Mouse (Mus musculus): ENCODE measurements around the gene Tmem161b. TPM values are rescaled to one million over a fixed set of nuclear protein-coding genes. Genes with fewer than 3 reads are reported as not detected.
A peak's percentile ranks its signal among the peaks of the same experiment; 100 is the strongest.
"Not testable (repeated sequence)": the region's sequence is repeated elsewhere in the genome, so short reads cannot be mapped to it uniquely, and the experiment has no call there.

Gene Tmem161b
- polyA plus RNA-seq (2012; rRNA removed) = 7.2 and 9.3 TPM in 2 replicates

DNA sequence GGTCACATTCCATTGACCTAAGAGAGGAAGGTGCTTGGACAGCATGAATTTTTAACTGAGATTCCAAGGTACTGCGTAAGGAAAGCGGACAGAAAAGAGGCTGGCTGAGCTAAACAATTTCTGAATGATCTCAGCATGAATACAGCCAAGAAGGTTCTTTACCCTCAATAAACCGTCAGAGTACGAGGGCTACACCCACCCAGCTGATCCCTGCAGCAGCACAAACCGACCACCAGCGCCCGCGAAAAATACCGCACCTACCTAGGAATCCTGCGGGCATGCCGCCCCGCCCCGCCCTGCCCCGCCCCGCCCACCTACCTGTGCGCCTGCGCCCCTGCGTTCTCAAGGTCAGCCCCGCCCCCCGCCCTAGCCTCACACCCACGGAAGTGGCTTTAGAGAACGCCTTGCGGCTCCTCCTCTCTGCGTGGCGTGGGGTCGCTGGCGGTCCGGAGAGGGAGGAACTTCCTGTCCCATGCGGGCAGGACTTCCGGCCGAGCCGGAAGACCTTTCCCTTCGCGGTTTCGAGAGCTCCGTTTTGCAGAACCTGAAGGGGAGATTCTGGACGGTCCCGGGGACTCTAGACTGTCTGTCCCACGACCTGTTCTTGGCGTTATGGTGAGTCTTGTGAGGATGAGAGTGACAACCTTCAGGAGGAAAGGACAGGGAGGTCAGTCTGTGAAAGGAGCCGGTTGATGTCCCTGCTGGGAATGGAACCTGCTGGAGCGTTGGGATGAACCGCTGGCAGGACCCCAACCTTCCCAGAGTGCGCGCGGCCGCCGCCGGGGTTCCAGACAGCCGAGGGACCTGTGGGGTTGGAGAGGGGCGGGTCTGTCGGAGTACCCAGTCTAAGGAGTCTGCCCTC, at the start of gene Tmem161b:
Gene Tmem161b (plus strand): TSS at position 477 of the 862 bp plus-strand sequence.
- TF ChIP-seq CTCF (conservative IDR thresholded peaks at IDR 0.05; ENCODE audit: insufficient read depth, insufficient read length, low read depth, low read length) (no peak), POLR2A (IDR thresholded peaks at IDR 0.05; ENCODE audit: low read depth, low read length) (no peak)
- Histone ChIP-seq H3K36me3 (ENCODE audit: control insufficient read depth, insufficient read depth, low read length) (no peaks in the 10 kb centered on the region), H3K27ac (ENCODE audit: insufficient read depth, low read depth, low read length) (peak within 1 kb of the TSS; percentile 75), H3K4me1 (ENCODE audit: control insufficient read depth, insufficient read depth, low read length) (peaks cover 7% of the 10 kb centered on the region; the same call in 1 of the 2 replicates), H3K27me3 (replicated peaks; ENCODE audit: control insufficient read depth, insufficient read depth, low read length) (no peaks in the 10 kb centered on the region), H3K4me3 (ENCODE audit: insufficient read depth, low read depth, low read length) (peak within 1 kb of the TSS; percentile 80)
- whole genome bisulfite sequencing = under 1% methylated on average over 52 of the region's 52 CpGs
- peak; percentile 95 for DNase-seq

DNA sequence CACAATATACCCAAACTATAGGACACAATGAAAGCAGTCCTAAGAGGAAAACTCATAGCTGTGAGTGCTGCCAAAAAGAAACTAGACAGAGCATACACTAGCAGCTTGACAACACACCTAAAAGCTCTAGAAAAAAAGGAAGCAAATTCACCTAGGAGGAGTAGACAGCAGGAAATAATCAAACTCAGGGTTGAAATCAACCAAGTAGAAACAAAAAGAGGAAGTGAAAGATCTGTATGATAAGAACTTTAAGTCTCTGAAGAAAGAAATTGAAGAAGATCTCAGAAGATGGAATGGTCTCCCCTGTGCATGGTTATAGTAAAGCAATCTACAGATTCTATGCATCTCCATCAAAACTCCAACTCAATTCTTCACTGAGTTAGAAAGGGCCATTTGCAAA, 36.3 kb upstream of the Tmem161b start:
- H3K36me3 ChIP-seq (ENCODE audit: control insufficient read depth, insufficient read depth, low read length); DNase-seq; H3K27me3 ChIP-seq (replicated peaks; ENCODE audit: control insufficient read depth, insufficient read depth, low read length); H3K27ac ChIP-seq (ENCODE audit: insufficient read depth, low read depth, low read length); H3K4me1 ChIP-seq (ENCODE audit: control insufficient read depth, insufficient read depth, low read length); H3K4me3 ChIP-seq (ENCODE audit: insufficient read depth, low read depth, low read length): not testable (repeated sequence)

DNA sequence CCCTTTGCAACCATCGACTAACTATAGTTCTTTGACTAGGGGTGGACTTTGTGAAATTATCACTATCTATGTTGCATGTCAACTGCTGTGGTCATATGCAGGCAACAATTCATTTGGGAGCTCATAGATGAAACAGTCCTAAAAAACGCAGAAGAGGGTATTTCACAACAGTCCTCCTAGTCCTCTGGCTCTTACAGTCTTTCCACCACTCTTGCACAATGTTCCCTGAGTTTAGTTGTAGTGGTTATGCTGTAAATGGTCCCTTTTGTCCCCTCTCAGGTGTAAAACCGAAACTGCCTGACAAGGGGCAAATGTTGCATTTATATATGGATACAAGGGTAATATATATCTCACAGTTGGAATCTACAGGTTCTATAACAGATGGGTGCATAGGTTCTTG, 29.4 kb upstream of the Tmem161b start:
- H3K4me3 ChIP-seq (ENCODE audit: insufficient read depth, low read depth, low read length) = no peak overlapping the region
- 77% methylated on average over 3 of the region's 3 CpGs for WGBS
- H3K27me3 ChIP-seq (replicated peaks; ENCODE audit: control insufficient read depth, insufficient read depth, low read length) = no peaks in the 10 kb centered on the region
- H3K27ac ChIP-seq (ENCODE audit: insufficient read depth, low read depth, low read length) = no peak overlapping the region
- H3K4me1 ChIP-seq (ENCODE audit: control insufficient read depth, insufficient read depth, low read length) = no peaks in the 10 kb centered on the region
- no peak for TF ChIP-seq POLR2A (IDR thresholded peaks at IDR 0.05; ENCODE audit: low read depth, low read length)
- no peak for TF ChIP-seq CTCF (conservative IDR thresholded peaks at IDR 0.05; ENCODE audit: insufficient read depth, insufficient read length, low read depth, low read length)
- no peaks in the 10 kb centered on the region for H3K36me3 ChIP-seq (ENCODE audit: control insufficient read depth, insufficient read depth, low read length)
- no peak for DNase-seq

DNA sequence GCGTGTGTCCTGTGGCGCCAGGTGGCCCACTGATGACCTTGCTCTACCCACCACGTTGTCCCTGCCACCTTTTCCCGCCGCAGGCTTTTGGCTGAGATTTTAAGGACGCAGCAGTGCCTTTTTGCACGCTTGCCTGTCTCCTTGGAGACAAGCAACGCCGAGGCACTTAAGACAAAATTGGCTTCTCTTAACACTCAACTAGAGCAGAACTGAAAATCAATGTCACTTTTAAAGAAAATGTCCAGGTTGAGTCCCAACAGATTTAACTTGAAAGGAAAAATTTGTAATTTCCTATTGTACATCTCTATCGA, 541 bp downstream of the Tmem161b start:
- no peak for DNase-seq
- Histone ChIP-seq H3K4me1 (ENCODE audit: control insufficient read depth, insufficient read depth, low read length) (peaks cover 7% of the 10 kb centered on the region; the same call in 1 of the 2 replicates), H3K36me3 (ENCODE audit: control insufficient read depth, insufficient read depth, low read length) (no peaks in the 10 kb centered on the region), H3K27ac (ENCODE audit: insufficient read depth, low read depth, low read length) (no peak overlapping the region), H3K4me3 (ENCODE audit: insufficient read depth, low read depth, low read length) (peak overlapping the region; percentile 80), H3K27me3 (replicated peaks; ENCODE audit: control insufficient read depth, insufficient read depth, low read length) (no peaks in the 10 kb centered on the region)
- TF ChIP-seq POLR2A (IDR thresholded peaks at IDR 0.05; ENCODE audit: low read depth, low read length) (no peak), CTCF (conservative IDR thresholded peaks at IDR 0.05; ENCODE audit: insufficient read depth, insufficient read length, low read depth, low read length) (no peak)
- WGBS = 3% methylated on average over 10 of the region's 10 CpGs

DNA sequence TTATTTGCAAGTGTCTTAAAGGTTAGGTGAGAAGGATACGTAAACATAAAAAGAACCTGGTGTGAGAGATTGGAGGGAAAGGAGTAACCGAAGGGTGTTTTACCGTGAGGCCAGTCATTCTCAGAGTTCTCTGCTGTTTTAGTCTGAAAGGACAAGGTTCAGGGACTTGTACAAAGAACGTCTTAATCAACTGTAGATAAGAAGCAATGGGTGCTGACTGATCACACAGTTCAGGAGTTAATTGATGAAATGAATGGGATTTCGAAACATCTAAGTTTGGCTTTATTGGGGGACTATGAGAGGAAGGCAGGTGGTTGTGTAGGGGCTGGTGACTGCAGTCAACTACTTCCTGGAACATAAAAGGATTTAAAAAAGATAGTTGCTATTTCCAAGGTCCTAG, 922 bp downstream of the Tmem161b start:
- H3K4me3 ChIP-seq (ENCODE audit: insufficient read depth, low read depth, low read length) = peak overlapping the region; percentile 4; the same call in 1 of the 2 replicates
- H3K27ac ChIP-seq (ENCODE audit: insufficient read depth, low read depth, low read length) = no peak overlapping the region
- no peak for TF ChIP-seq CTCF (conservative IDR thresholded peaks at IDR 0.05; ENCODE audit: insufficient read depth, insufficient read length, low read depth, low read length)
- no peak for TF ChIP-seq POLR2A (IDR thresholded peaks at IDR 0.05; ENCODE audit: low read depth, low read length)
- WGBS = 37% methylated on average over 5 of the region's 5 CpGs
- H3K27me3 ChIP-seq (replicated peaks; ENCODE audit: control insufficient read depth, insufficient read depth, low read length) = no peaks in the 10 kb centered on the region
- DNase-seq = no peak
- no peaks in the 10 kb centered on the region for H3K36me3 ChIP-seq (ENCODE audit: control insufficient read depth, insufficient read depth, low read length)
- peaks cover 7% of the 10 kb centered on the region; the same call in 1 of the 2 replicates for H3K4me1 ChIP-seq (ENCODE audit: control insufficient read depth, insufficient read depth, low read length)

DNA sequence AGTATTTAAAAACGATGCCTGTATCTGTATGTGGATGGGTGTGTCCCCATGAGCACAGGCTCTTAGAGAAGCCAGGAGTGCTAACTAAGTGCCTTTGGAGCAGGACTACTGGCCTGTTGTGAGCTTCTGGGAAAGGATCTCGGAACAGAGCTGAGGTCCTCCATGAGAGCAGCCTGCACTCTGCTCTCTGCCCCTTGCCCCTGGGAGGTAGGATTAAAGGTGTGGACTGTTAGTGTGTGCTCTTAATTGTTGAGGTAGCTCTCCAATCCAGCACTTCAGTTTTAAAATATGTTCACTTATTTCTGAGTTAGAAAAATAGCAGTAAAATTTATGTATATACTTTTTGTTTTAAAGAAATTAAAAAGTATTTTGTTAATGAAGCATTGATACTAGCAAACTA, 11.9 kb downstream of the Tmem161b start:
- peak; percentile 43 for DNase-seq
- Histone ChIP-seq H3K27me3 (replicated peaks; ENCODE audit: control insufficient read depth, insufficient read depth, low read length) (no peaks in the 10 kb centered on the region), H3K36me3 (ENCODE audit: control insufficient read depth, insufficient read depth, low read length) (no peaks in the 10 kb centered on the region), H3K27ac (ENCODE audit: insufficient read depth, low read depth, low read length) (no peak overlapping the region), H3K4me1 (ENCODE audit: control insufficient read depth, insufficient read depth, low read length) (peaks cover 3% of the 10 kb centered on the region; the same call in 1 of the 2 replicates), H3K4me3 (ENCODE audit: insufficient read depth, low read depth, low read length) (no peak overlapping the region)
- 66% methylated on average over 2 of the region's 2 CpGs for WGBS
- TF ChIP-seq CTCF (conservative IDR thresholded peaks at IDR 0.05; ENCODE audit: insufficient read depth, insufficient read length, low read depth, low read length) (no peak), POLR2A (IDR thresholded peaks at IDR 0.05; ENCODE audit: low read depth, low read length) (no peak)

DNA sequence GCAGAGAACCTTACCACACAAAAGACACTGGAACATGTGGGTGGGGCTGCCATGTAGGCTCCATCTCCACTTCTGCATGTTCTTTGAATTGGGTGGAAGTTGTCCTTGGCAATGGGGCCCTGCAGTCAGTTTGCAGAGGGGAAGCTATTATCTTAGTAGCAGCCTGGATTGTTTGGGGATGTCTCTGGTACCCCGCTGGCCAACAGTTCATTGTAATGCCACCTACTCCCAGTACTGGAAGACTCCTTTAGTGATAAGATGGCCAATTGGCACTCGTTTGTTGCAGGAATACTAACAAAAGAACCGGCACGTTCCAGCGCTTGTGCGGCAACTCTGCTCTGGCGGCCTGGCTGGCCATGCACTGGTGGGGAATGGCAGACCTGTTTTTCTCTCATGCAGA, 14.7 kb downstream of the Tmem161b start:
- WGBS = 98% methylated on average over 7 of the region's 7 CpGs
- Histone ChIP-seq H3K27me3 (replicated peaks; ENCODE audit: control insufficient read depth, insufficient read depth, low read length) (no peaks in the 10 kb centered on the region), H3K27ac (ENCODE audit: insufficient read depth, low read depth, low read length) (no peak overlapping the region), H3K4me3 (ENCODE audit: insufficient read depth, low read depth, low read length) (no peak overlapping the region), H3K4me1 (ENCODE audit: control insufficient read depth, insufficient read depth, low read length) (peaks cover 3% of the 10 kb centered on the region; the same call in 1 of the 2 replicates), H3K36me3 (ENCODE audit: control insufficient read depth, insufficient read depth, low read length) (no peaks in the 10 kb centered on the region)
- no peak for DNase-seq
- TF ChIP-seq CTCF (conservative IDR thresholded peaks at IDR 0.05; ENCODE audit: insufficient read depth, insufficient read length, low read depth, low read length) = no peak
- TF ChIP-seq POLR2A (IDR thresholded peaks at IDR 0.05; ENCODE audit: low read depth, low read length) = no peak

Data from kidney, adult 2 months (tissue).